Mouse (Mus musculus): ENCODE measurements around the gene Eif2b2. TPM values are rescaled to one million over a fixed set of nuclear protein-coding genes. Genes with fewer than 3 reads are reported as not detected.

Gene Eif2b2
- polyA plus RNA-seq, 1 experiment from 2014 or later, result 60.6 TPM

DNA sequence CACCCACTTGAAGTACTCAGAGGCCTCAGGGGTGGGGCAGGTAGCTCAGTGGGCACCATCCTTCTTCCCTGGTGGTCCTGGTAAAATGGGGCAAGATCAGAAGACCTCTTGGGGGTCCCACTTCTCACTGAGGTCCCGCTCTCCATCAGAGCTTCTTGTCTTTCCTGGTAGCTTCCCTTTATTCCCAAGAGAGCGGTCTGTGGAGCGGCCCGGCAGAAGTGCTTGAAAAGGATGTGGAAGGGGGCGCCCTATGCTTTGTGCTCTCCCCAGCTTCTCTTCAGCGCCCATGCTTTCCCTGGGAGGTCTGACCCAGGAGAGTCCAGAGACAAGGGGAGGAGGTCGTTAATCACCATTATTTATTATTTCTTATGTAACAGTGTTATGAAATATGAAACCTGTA, 21.9 kb upstream of the Eif2b2 start:
- ATAC-seq (replicated peaks; ENCODE audit: insufficient number of reproducible peaks, low FRiP score, low TSS enrichment), result no peak
- 70% methylated on average over 7 of the region's 7 CpGs for WGBS (ENCODE audit: insufficient replicate concordance)
- Histone ChIP-seq H3K9ac (ENCODE audit: low read depth, low read length) (no peak overlapping the region), H3K4me3 (ENCODE audit: low read depth, low read length) (no peak overlapping the region), H3K4me1 (ENCODE audit: control insufficient read depth, insufficient read depth, low read length) (peaks cover 24% of the 10 kb centered on the region), H3K27me3 (ENCODE audit: control insufficient read depth, insufficient read depth, low read length) (peaks cover 2% of the 10 kb centered on the region; the same call in 1 of the 2 replicates), H3K9me3 (replicated peaks; ENCODE audit: control insufficient read depth, low read length) (no peaks in the 10 kb centered on the region), H3K4me2 (no peak overlapping the region), H3K27ac (ENCODE audit: low read depth, low read length) (no peak overlapping the region), H3K36me3 (ENCODE audit: control insufficient read depth, insufficient read depth, low read length) (no peaks in the 10 kb centered on the region)

DNA sequence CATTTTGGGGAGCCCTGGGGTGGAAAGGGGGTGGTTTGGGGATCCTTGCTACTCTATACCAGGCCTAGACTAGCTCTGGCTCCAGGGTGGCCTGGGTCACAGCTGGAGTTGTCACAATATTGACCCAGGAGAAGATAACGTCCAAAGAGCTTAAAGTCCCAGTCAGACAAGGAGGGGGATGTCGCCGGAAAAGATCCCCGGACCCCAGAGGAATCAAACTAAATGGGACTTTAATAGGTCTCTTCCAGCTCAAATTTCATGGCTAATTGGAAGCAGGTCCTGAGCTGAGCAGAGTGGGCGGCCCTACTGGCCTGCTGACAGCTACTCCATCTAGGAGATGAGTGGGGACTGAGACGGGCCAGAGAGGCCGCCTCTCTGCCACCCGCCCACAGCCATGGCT, 21.3 kb upstream of the Eif2b2 start:
- Histone ChIP-seq H3K4me1 (ENCODE audit: control insufficient read depth, insufficient read depth, low read length) (peaks cover 20% of the 10 kb centered on the region), H3K4me2 (no peak overlapping the region), H3K9ac (ENCODE audit: low read depth, low read length) (0 out of 2 replicates have a peak overlapping the region, but pooled peaks have one; percentile 0), H3K27me3 (ENCODE audit: control insufficient read depth, insufficient read depth, low read length) (peaks cover 2% of the 10 kb centered on the region; the same call in 1 of the 2 replicates), H3K36me3 (ENCODE audit: control insufficient read depth, insufficient read depth, low read length) (no peaks in the 10 kb centered on the region), H3K27ac (ENCODE audit: low read depth, low read length) (no peak overlapping the region), H3K4me3 (ENCODE audit: low read depth, low read length) (no peak overlapping the region), H3K9me3 (replicated peaks; ENCODE audit: control insufficient read depth, low read length) (no peaks in the 10 kb centered on the region)
- 30% methylated on average over 8 of the region's 8 CpGs for WGBS (ENCODE audit: insufficient replicate concordance)
- ATAC-seq (replicated peaks; ENCODE audit: insufficient number of reproducible peaks, low FRiP score, low TSS enrichment), result no peak

DNA sequence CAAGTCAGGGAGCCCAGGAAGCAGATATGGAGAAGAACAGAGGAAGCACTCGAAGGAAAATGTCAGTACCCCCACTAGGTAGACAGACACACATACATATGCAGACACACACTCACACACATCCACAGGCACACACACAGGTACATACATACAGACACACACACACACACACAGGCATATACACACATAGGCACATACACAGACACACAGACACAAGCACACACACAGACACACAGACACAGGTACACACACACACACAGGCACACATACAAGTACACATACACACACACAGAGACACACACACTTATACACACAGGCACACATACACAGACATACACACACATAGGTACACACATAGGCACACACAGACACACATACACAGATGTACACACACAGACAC, 19.3 kb upstream of the Eif2b2 start:
- H3K27ac ChIP-seq (ENCODE audit: low read depth, low read length), result no peak overlapping the region
- H3K4me2 ChIP-seq, result no peak overlapping the region
- H3K9ac ChIP-seq (ENCODE audit: low read depth, low read length), result no peak overlapping the region
- peaks cover 11% of the 10 kb centered on the region; the same call in 1 of the 2 replicates for H3K4me1 ChIP-seq (ENCODE audit: control insufficient read depth, insufficient read depth, low read length)
- ATAC-seq (replicated peaks; ENCODE audit: insufficient number of reproducible peaks, low FRiP score, low TSS enrichment), result no peak
- H3K9me3 ChIP-seq (replicated peaks; ENCODE audit: control insufficient read depth, low read length), result no peaks in the 10 kb centered on the region
- 74% methylated on average over 1 of the region's 1 CpGs for WGBS (ENCODE audit: insufficient replicate concordance)
- no peaks in the 10 kb centered on the region for H3K27me3 ChIP-seq (ENCODE audit: control insufficient read depth, insufficient read depth, low read length)
- no peak overlapping the region for H3K4me3 ChIP-seq (ENCODE audit: low read depth, low read length)
- H3K36me3 ChIP-seq (ENCODE audit: control insufficient read depth, insufficient read depth, low read length), result no peaks in the 10 kb centered on the region

DNA sequence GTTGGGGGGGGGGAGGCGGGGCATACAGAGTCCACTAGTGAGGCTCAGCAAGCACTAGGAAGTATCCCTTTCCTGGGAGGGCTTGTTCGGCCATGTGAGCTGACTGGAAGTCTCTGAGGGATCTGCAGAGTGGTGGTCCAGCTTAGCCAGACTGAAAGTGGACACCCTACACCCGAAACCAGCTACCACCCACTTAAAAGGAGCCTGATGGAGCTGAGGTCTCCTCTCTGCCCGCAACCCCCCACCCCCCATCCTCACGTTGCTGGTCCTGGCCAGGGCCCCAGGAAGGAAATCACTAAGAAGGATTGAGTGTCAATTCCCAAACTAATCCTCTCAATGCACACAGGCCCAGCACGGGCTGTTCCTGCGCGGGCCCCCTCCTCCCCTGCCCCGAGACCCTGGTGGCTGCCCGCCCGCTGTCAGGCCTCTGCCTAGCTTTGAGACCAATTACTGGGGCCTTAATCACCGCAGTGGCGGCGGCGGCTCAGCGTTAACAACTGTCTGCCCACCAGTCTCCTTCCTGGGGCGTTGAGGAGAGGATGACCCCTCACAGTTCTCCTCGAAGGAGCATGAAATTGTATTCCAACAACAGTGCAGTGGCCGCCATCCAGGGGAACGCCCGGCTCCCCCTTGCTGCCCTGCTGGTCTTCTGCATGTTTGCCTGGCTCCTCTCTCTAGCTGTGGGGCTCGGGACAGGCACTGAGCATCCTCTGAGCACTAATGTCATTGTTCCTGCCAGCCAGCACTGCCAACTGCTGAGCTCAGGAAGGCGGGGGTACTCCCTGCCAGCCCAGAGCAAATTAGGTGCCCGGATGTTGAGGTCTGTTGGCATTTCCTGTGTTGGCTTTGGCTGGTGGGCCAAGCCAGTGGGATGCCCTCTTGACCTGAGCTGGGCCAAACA, 18.1 kb upstream of the Eif2b2 start:
- H3K27me3 ChIP-seq (ENCODE audit: control insufficient read depth, insufficient read depth, low read length), result no peaks in the 10 kb centered on the region
- H3K4me3 ChIP-seq (ENCODE audit: low read depth, low read length), result no peak overlapping the region
- H3K9me3 ChIP-seq (replicated peaks; ENCODE audit: control insufficient read depth, low read length), result no peaks in the 10 kb centered on the region
- no peak overlapping the region for H3K27ac ChIP-seq (ENCODE audit: low read depth, low read length)
- 34% methylated on average over 24 of the region's 24 CpGs for WGBS (ENCODE audit: insufficient replicate concordance)
- H3K36me3 ChIP-seq (ENCODE audit: control insufficient read depth, insufficient read depth, low read length), result no peaks in the 10 kb centered on the region
- H3K4me1 ChIP-seq (ENCODE audit: control insufficient read depth, insufficient read depth, low read length), result 0 out of 2 replicates have a peak, but pooled peaks cover 11% of the 10 kb centered on the region
- no peak overlapping the region for H3K9ac ChIP-seq (ENCODE audit: low read depth, low read length)
- no peak for ATAC-seq (replicated peaks; ENCODE audit: insufficient number of reproducible peaks, low FRiP score, low TSS enrichment)
- H3K4me2 ChIP-seq, result no peak overlapping the region

DNA sequence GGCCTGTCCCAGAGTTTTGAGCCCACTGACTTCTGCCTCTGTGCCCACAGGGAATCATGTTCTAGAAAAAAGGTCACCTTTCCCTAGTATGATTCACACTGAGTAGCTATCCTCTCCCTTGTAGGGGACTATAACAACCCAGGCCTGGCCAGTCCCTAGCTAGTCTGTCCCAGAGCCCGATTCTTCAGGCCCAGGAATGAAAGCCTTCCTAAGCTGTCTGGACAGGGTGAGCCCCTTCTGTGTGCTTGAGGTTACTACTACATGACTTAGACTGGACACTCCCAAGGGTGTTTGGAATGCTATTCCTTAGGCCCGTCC, 17.5 kb upstream of the Eif2b2 start:
- H3K9ac ChIP-seq (ENCODE audit: low read depth, low read length), result no peak overlapping the region
- 0 out of 2 replicates have a peak, but pooled peaks cover 11% of the 10 kb centered on the region for H3K4me1 ChIP-seq (ENCODE audit: control insufficient read depth, insufficient read depth, low read length)
- H3K27me3 ChIP-seq (ENCODE audit: control insufficient read depth, insufficient read depth, low read length), result no peaks in the 10 kb centered on the region
- 75% methylated on average over 2 of the region's 2 CpGs for WGBS (ENCODE audit: insufficient replicate concordance)
- H3K4me2 ChIP-seq, result no peak overlapping the region
- H3K9me3 ChIP-seq (replicated peaks; ENCODE audit: control insufficient read depth, low read length), result no peaks in the 10 kb centered on the region
- ATAC-seq (replicated peaks; ENCODE audit: insufficient number of reproducible peaks, low FRiP score, low TSS enrichment), result no peak
- H3K27ac ChIP-seq (ENCODE audit: low read depth, low read length), result no peak overlapping the region
- no peak overlapping the region for H3K4me3 ChIP-seq (ENCODE audit: low read depth, low read length)
- no peaks in the 10 kb centered on the region for H3K36me3 ChIP-seq (ENCODE audit: control insufficient read depth, insufficient read depth, low read length)

DNA sequence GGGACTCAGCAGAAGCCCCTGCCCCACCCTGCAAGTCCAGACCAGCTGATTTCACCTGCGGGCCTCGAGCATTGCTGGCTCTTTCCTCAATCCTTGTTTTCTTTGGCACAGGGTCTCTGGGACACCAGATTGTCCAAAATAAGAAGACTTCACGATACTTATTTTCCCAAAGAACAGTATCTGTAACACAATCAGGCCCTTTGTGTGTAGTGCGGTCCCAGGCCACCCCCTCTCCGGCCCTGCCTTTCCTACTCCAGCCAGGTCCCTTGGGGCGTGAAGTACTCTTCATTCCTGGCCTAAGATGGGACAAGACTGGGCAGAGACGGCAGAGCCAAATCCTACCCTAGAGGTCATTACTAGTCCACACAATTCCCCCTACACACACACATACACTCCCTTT, 17.1 kb upstream of the Eif2b2 start:
- no peak overlapping the region for H3K27ac ChIP-seq (ENCODE audit: low read depth, low read length)
- no peak overlapping the region for H3K4me3 ChIP-seq (ENCODE audit: low read depth, low read length)
- H3K27me3 ChIP-seq (ENCODE audit: control insufficient read depth, insufficient read depth, low read length), result no peaks in the 10 kb centered on the region
- 0 out of 2 replicates have a peak, but pooled peaks cover 11% of the 10 kb centered on the region for H3K4me1 ChIP-seq (ENCODE audit: control insufficient read depth, insufficient read depth, low read length)
- H3K4me2 ChIP-seq, result no peak overlapping the region
- WGBS (ENCODE audit: insufficient replicate concordance), result 70% methylated on average over 7 of the region's 7 CpGs
- H3K36me3 ChIP-seq (ENCODE audit: control insufficient read depth, insufficient read depth, low read length), result no peaks in the 10 kb centered on the region
- no peaks in the 10 kb centered on the region for H3K9me3 ChIP-seq (replicated peaks; ENCODE audit: control insufficient read depth, low read length)
- no peak for ATAC-seq (replicated peaks; ENCODE audit: insufficient number of reproducible peaks, low FRiP score, low TSS enrichment)
- no peak overlapping the region for H3K9ac ChIP-seq (ENCODE audit: low read depth, low read length)

DNA sequence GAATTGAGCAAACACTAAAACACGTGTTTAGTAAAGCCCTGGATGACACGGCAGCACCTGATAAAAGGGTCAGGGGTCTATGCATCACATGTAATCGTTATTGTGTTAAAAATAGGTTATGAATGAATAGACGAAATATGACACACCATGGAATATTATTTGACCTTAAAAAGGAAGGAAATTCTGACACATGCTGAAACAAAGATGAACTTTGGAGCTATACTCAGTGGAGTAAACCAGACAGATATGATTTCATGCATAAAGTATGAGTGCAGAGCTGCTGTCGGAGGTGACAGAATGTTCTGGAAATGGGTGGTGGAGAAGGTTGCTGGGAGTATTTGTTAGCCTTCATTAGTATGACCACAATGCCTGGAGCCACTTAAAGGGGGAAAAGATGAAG, 15.6 kb upstream of the Eif2b2 start:
- Histone ChIP-seq H3K4me1 (ENCODE audit: control insufficient read depth, insufficient read depth, low read length) (0 out of 2 replicates have a peak, but pooled peaks cover 5% of the 10 kb centered on the region), H3K27me3 (ENCODE audit: control insufficient read depth, insufficient read depth, low read length) (no peaks in the 10 kb centered on the region), H3K4me3 (ENCODE audit: low read depth, low read length) (no peak overlapping the region), H3K9me3 (replicated peaks; ENCODE audit: control insufficient read depth, low read length) (no peaks in the 10 kb centered on the region), H3K36me3 (ENCODE audit: control insufficient read depth, insufficient read depth, low read length) (no peaks in the 10 kb centered on the region), H3K27ac (ENCODE audit: low read depth, low read length) (no peak overlapping the region), H3K9ac (ENCODE audit: low read depth, low read length) (no peak overlapping the region), H3K4me2 (no peak overlapping the region)
- whole genome bisulfite sequencing (ENCODE audit: insufficient replicate concordance), result 71% methylated on average over 5 of the region's 5 CpGs
- no peak for ATAC-seq (replicated peaks; ENCODE audit: insufficient number of reproducible peaks, low FRiP score, low TSS enrichment)

DNA sequence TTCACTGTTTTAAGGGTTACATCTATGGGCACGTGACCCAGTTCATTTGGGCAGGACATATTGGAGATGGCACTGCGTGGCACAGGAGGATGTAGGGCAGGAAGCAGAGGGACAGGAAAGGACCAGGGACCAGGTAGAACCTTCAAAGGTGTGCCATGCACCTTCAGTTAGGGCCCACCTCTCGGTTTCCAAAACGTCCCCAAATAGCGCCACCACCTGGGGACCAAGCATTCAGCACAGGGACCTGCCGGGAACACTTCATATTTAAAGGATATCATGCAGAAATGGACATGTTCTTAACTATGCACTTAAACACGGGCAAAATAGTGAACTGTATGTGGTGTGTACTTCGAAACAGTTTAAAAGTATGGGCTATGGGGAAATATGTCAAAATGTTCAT, 15.2 kb upstream of the Eif2b2 start:
- Histone ChIP-seq H3K9ac (ENCODE audit: low read depth, low read length) (no peak overlapping the region), H3K4me3 (ENCODE audit: low read depth, low read length) (no peak overlapping the region), H3K4me1 (ENCODE audit: control insufficient read depth, insufficient read depth, low read length) (0 out of 2 replicates have a peak, but pooled peaks cover 5% of the 10 kb centered on the region), H3K27me3 (ENCODE audit: control insufficient read depth, insufficient read depth, low read length) (no peaks in the 10 kb centered on the region), H3K4me2 (no peak overlapping the region), H3K9me3 (replicated peaks; ENCODE audit: control insufficient read depth, low read length) (no peaks in the 10 kb centered on the region), H3K27ac (ENCODE audit: low read depth, low read length) (no peak overlapping the region), H3K36me3 (ENCODE audit: control insufficient read depth, insufficient read depth, low read length) (no peaks in the 10 kb centered on the region)
- no peak for ATAC-seq (replicated peaks; ENCODE audit: insufficient number of reproducible peaks, low FRiP score, low TSS enrichment)
- 49% methylated on average over 8 of the region's 8 CpGs for WGBS (ENCODE audit: insufficient replicate concordance)

DNA sequence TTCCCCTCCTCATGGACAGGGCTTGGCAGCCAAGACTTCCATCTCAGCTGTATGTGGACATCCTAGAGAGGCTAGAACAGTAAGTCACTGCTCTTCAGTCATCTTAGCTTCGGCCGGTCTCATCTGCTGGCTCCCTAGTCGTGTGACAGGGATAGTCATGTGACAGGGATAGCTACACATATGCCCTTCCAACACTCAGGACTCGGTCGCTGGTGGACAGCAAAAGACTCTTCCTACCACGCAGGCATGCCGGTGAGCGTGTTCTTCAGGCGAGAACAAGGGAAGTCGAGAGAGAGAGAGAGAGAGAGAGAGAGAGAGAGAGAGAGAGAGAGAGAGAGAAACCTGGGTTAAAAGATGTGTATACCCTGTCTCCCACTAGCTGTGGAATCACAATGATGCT, 13.9 kb upstream of the Eif2b2 start:
- WGBS (ENCODE audit: insufficient replicate concordance), result 83% methylated on average over 10 of the region's 10 CpGs
- no peak overlapping the region for H3K4me2 ChIP-seq
- no peaks in the 10 kb centered on the region for H3K27me3 ChIP-seq (ENCODE audit: control insufficient read depth, insufficient read depth, low read length)
- H3K27ac ChIP-seq (ENCODE audit: low read depth, low read length), result no peak overlapping the region
- no peak for ATAC-seq (replicated peaks; ENCODE audit: insufficient number of reproducible peaks, low FRiP score, low TSS enrichment)
- 0 out of 2 replicates have a peak, but pooled peaks cover 5% of the 10 kb centered on the region for H3K4me1 ChIP-seq (ENCODE audit: control insufficient read depth, insufficient read depth, low read length)
- no peaks in the 10 kb centered on the region for H3K9me3 ChIP-seq (replicated peaks; ENCODE audit: control insufficient read depth, low read length)
- no peaks in the 10 kb centered on the region for H3K36me3 ChIP-seq (ENCODE audit: control insufficient read depth, insufficient read depth, low read length)
- no peak overlapping the region for H3K9ac ChIP-seq (ENCODE audit: low read depth, low read length)
- H3K4me3 ChIP-seq (ENCODE audit: low read depth, low read length), result no peak overlapping the region
